Mouse (Mus musculus) lung, embryonic 16.5 days (tissue): ENCODE data around the gene Dcx. TPM values are rescaled to one million over a fixed set of nuclear protein-coding genes. Genes with fewer than 3 reads are reported as not detected.

Experiments
- ATAC-seq: fragments of 200-750 bp; cut with Nextera tagmentation; 2 replicates; pipeline ENCODE4 v1.8.0; 2017; ENCODE audit warnings: low read depth, mild to moderate bottlenecking, moderate library complexity
- H3K27ac ChIP-seq: fragments of 300-500 bp; sonication (generic); 2 replicates; pipeline ENCODE4 v1.5.1; 2014; ENCODE audit warnings: mild to moderate bottlenecking, control low read depth, low read length
- H3K27me3 ChIP-seq: fragments of 300-500 bp; sonication (generic); 2 replicates; pipeline ENCODE4 v1.6.1; 2014; ENCODE audit warnings: low read depth, low read length, mixed read lengths; ENCODE audit not compliant: control insufficient read depth, insufficient read depth
- H3K36me3 ChIP-seq: fragments of 300-500 bp; sonication (generic); 2 replicates; pipeline ENCODE4 v1.6.1; 2014; ENCODE audit warnings: low read length; ENCODE audit not compliant: control insufficient read depth, insufficient read depth
- H3K4me1 ChIP-seq: fragments of 300-500 bp; sonication (generic); replicated peaks from 2 replicates; pipeline ENCODE4 v1.6.1; 2014; ENCODE audit warnings: low read length, mixed read lengths; ENCODE audit not compliant: control insufficient read depth, insufficient read depth
- H3K4me2 ChIP-seq: fragments of 300-500 bp; sonication (generic); 2 replicates; pipeline ENCODE4 v1.6.1; 2014; ENCODE audit warnings: low read depth, low read length, control low read depth
- H3K4me3 ChIP-seq: fragments of 300-500 bp; sonication (generic); 2 replicates; pipeline ENCODE4 v1.5.1; 2014; ENCODE audit warnings: mild to moderate bottlenecking, low read length, control low read depth
- H3K9ac ChIP-seq: fragments of 300-500 bp; sonication (generic); 2 replicates; pipeline ENCODE4 v1.6.1; 2014; ENCODE audit warnings: low read length, control low read depth
- H3K9me3 ChIP-seq: fragments of 300-500 bp; sonication (generic); 2 replicates; pipeline ENCODE4 v1.6.1; 2016; ENCODE audit warnings: low read length; ENCODE audit not compliant: control insufficient read depth
- WGBS: fragments of 180-500 bp; shearing (Covaris S2); extraction: QIAGEN DNeasy Blood & Tissue Kit; methylation state at CpG from one replicate; pipeline ENCODE4 v1.1.7; 2014; 5-methylcytosine and 5-hydroxymethylcytosine counted together
- polyA plus RNA-seq: library from polyadenylated mRNA; unstranded; fragments of >200 nt; fragmentation: Nextera tagmentation; extraction: Ambion mirVana; gene quantifications from 2 replicates; pipeline ENCODE4 v1.2.1, GENCODE M21; 2015

Dcx gene
- polyA plus RNA-seq, result 1.3 and 1.7 TPM in 2 replicates

DNA sequence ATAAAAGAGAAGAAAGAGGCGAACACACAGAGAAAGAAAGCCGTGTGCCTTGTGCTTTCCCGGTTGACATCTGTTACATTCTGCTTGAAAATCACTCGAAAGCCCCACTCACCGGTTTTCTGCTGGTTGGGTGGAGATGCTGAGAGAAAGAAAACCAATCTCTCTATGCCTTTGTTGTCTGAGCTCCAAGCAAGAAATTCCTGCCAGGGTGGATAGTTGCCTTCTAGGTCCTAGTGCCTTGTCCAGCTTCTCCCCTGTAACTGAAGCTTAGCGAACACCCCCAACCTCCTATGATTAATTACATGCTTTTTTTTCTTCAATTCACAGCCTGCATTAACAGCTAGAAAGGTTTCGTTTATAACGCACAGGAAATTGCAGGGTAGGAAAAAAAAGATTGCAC is at the start of gene Dcx:
Gene Dcx, minus strand, starts transcription at position 354 of the 400 bp plus-strand sequence.
- Histone ChIP-seq H3K4me2 (no peak within 1 kb of the TSS), H3K4me1 (no peaks in the 10 kb centered on the region), H3K36me3 (no peaks in the 10 kb centered on the region), H3K9ac (no peak within 1 kb of the TSS), H3K4me3 (no peak within 1 kb of the TSS), H3K27ac (no peak within 1 kb of the TSS), H3K9me3 (no peaks in the 10 kb centered on the region), H3K27me3 (no peaks in the 10 kb centered on the region)
- ATAC-seq, result no peak
- WGBS, result 36% methylated on average over 8 of the region's 8 CpGs

DNA sequence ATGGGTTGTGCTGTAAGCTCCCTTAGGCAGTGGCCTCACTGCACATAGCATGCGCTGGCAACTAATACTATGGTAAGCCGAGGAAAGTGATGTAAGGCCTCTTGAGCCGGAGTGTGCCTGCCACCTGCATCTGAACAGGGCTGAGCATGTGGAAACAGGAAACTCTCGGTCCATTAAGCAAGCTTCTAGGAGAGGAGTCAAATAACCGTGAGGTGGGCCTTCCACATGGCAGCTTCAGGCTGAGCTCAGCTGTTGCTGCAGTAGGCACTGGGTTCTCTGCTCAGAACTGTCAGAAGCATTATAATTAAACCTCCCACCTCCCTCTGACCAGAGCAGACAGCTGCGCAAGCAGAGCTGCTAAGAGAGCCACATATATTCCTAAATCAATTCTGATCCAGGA is 33.1 kb upstream of the Dcx start:
- Histone ChIP-seq H3K9me3 (no peaks in the 10 kb centered on the region), H3K9ac (no peak overlapping the region), H3K4me3 (no peak overlapping the region), H3K4me1 (no peaks in the 10 kb centered on the region), H3K27ac (no peak overlapping the region), H3K36me3 (no peaks in the 10 kb centered on the region), H3K27me3 (no peaks in the 10 kb centered on the region), H3K4me2 (no peak overlapping the region)
- 51% methylated on average over 6 of the region's 6 CpGs for WGBS
- ATAC-seq, result no peak

DNA sequence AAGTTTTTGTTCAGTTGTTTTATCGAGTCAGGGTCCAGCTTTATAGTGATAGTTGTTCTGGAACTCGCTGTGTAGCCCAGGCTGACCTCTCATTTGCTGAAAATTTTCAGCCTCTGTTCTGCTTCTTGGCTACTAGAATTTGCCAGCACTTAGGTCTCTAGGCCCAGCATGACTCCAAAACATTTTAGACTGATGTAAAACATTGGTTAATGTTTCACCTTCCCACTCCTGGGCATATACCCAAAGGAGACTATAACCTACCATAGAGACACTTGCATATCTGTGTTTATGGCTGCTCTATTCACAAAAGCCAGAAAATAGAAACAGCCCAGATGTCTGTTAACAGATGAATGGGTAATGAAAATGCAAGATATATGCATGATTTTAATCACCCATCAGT is 560 bp upstream of the Dcx start:
- H3K27me3 ChIP-seq, result no peaks in the 10 kb centered on the region
- H3K4me3 ChIP-seq, result no peak overlapping the region
- H3K9me3 ChIP-seq, result no peaks in the 10 kb centered on the region
- H3K27ac ChIP-seq, result no peak overlapping the region
- no peak for ATAC-seq
- H3K4me2 ChIP-seq, result no peak overlapping the region
- no peaks in the 10 kb centered on the region for H3K4me1 ChIP-seq
- WGBS, result 46% methylated on average over 2 of the region's 2 CpGs
- no peaks in the 10 kb centered on the region for H3K36me3 ChIP-seq
- H3K9ac ChIP-seq, result no peak overlapping the region

DNA sequence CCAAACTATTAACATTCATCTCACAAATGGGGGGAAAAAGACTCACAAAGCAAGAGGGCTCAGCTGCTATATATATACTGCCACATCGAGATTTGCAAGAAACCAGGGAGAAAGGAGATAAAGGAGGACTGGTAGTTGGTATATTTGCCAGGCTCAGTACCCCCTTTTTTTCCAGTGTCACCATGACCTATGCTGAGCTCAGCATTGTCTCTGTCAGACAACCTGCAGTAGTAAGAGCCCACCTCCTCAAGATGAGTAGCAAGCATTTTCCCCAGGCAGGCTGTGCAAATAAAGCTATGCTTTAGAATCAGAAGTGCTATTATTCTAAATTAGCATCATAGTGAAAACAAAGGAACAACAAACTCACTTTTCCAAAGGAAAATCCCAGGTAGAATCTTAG is 581 bp downstream of the Dcx start:
- Histone ChIP-seq H3K27ac (no peak overlapping the region), H3K4me1 (no peaks in the 10 kb centered on the region), H3K27me3 (no peaks in the 10 kb centered on the region), H3K4me3 (no peak overlapping the region), H3K36me3 (no peaks in the 10 kb centered on the region), H3K9ac (no peak overlapping the region), H3K9me3 (no peaks in the 10 kb centered on the region), H3K4me2 (no peak overlapping the region)
- ATAC-seq, result no peak
- 23% methylated on average over 1 of the region's 1 CpGs for WGBS

DNA sequence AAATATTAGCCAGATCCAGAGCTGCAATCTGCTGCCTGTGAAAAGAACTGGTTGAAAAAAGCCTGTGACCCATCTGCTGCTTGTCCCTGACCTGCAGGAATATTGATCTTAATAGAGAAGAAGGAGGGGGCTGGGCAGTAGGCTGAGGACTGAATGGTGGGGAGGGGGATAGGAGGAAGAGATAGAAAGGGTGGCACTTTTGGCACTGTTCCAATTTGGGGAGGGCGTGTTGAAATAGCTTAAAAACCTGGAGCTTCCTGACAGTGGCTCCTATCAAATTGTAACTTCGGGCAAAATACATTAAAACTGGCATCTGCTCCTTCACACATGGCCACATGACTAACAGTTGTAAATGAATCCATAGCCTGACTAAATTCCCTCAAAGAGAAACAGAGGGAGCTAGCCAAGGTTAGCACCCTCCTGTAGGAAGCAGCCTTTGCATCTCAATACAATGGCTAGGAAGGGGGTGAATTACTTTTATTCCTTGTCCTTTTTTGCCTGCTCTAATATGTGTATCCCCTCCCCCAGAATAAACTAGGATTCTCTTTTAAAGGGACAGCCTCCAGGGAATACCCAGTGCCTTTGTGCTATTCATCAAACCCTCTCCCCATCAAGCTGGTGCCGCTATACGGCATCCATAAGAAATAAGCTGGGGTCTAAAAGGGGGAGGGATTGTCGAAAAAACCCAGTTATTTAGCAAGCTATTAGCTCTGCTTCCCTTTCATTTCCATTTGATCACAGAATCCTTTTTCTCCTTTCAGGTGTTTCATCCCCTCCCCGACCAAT is 1.5 kb downstream of the Dcx start:
- Histone ChIP-seq H3K27me3 (no peaks in the 10 kb centered on the region), H3K9me3 (no peaks in the 10 kb centered on the region), H3K4me1 (no peaks in the 10 kb centered on the region), H3K4me2 (no peak overlapping the region), H3K4me3 (no peak overlapping the region), H3K27ac (no peak overlapping the region), H3K36me3 (no peaks in the 10 kb centered on the region), H3K9ac (no peak overlapping the region)
- 55% methylated on average over 6 of the region's 6 CpGs for WGBS
- no peak for ATAC-seq

DNA sequence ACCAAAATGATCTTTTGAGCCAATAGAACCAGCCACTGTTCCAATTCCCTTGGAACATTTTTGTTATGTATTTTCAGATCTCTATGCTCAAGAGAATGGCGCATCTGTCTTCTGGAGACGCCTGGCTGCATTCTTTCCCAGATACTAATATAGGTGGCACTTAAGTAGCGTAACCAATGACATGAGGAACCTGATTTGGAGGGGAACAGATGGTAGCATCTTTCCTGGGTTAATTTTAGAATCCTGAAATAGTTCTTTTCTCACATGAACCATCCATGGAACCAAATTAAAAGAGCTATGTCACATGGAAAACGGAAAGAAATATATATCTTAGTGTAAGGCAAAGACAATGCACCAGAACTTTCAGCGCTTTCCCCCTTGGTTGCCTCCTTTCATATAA is 11.0 kb downstream of the Dcx start:
- H3K4me3 ChIP-seq, result no peak overlapping the region
- no peak overlapping the region for H3K27ac ChIP-seq
- no peaks in the 10 kb centered on the region for H3K27me3 ChIP-seq
- no peaks in the 10 kb centered on the region for H3K36me3 ChIP-seq
- no peaks in the 10 kb centered on the region for H3K9me3 ChIP-seq
- no peak overlapping the region for H3K4me2 ChIP-seq
- no peaks in the 10 kb centered on the region for H3K4me1 ChIP-seq
- WGBS, result 80% methylated on average over 5 of the region's 5 CpGs
- no peak for ATAC-seq
- H3K9ac ChIP-seq, result no peak overlapping the region

DNA sequence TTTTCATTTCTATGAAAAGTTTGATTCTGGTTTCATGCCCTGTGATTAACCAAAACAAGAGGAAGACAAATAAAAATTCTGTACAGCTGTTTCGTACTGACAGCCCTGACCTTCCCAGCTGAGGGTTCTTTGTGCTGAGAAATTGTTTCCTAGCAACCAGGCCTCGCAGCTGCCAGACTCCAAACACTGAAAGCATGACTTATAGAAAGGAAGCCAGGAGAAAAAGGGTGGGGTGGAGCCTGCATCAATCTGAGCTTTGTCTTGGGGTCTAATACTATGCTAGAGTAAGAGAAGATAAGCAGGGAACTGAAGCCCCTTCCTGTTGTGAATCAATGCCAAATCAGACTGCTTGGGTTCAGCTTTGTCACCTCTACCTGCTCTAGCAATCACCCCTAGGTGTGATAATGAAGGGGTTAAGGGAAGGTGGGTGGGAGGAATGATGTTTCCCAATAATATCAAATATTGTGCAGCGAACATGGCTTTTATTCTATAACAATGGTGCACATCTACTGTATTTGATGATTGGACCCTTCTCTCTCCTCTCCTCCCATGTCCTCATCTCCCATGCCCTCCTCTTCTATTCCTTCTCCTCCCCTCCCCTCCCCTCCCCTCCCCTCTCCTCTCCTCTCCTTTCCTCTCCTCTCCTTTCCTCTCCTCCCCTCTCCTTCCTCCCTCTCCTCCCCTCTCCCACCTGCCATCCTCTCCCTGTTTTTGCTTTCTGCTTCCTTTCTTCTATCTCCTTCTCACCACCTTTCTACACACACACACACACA is 26.2 kb downstream of the Dcx start:
- Histone ChIP-seq H3K27me3 (no peaks in the 10 kb centered on the region), H3K36me3 (no peaks in the 10 kb centered on the region), H3K4me2 (no peak overlapping the region), H3K27ac (no peak overlapping the region), H3K4me3 (no peak overlapping the region), H3K9me3 (no peaks in the 10 kb centered on the region), H3K4me1 (no peaks in the 10 kb centered on the region), H3K9ac (no peak overlapping the region)
- ATAC-seq, result peak; percentile 49; the same call in 1 of the 2 replicates
- 17% methylated on average over 3 of the region's 3 CpGs for WGBS

DNA sequence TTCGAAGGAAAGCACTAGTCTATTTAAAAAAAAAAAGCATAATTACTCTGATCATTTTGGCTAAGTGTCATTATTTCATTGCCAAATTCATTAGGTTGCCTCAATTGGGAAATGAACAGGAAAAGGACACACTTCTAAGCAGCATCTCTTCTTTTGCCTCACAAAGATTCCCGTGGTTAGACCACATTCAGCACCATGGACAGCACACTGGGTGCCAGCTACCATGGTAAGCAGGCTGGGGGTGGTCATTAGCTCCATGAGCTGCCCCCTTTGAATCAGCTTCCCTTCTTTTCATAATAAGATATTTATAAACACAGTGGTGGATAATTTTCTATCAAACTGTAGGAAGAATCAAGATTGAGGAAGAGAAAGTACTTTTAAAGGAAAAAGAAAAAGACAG is 28.4 kb downstream of the Dcx start:
- Histone ChIP-seq H3K4me1 (no peaks in the 10 kb centered on the region), H3K9ac (no peak overlapping the region), H3K36me3 (no peaks in the 10 kb centered on the region), H3K9me3 (no peaks in the 10 kb centered on the region), H3K4me3 (no peak overlapping the region), H3K4me2 (no peak overlapping the region), H3K27me3 (no peaks in the 10 kb centered on the region), H3K27ac (no peak overlapping the region)
- 29% methylated on average over 2 of the region's 2 CpGs for WGBS
- no peak for ATAC-seq

DNA sequence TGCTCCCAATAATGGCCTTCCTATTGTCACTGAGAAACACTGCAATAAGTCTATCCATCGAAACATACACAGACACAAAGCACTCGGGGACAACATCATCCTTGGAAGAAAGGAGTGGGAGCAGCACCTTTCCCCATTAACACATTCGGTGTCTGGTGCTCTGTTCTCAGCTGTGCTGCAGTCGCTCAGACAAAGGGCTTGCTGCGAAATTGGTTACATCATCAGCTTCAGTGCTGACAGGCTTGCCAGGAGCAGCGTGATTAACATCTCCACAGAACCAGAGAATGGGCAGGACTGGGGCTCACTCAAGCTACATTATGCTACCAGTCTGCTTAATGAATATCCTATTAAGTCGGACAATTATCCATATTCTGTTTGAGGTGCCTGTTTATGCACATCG is 30.8 kb downstream of the Dcx start:
- no peak overlapping the region for H3K4me3 ChIP-seq
- WGBS, result 60% methylated on average over 8 of the region's 8 CpGs
- H3K27ac ChIP-seq, result no peak overlapping the region
- no peaks in the 10 kb centered on the region for H3K9me3 ChIP-seq
- H3K9ac ChIP-seq, result no peak overlapping the region
- no peaks in the 10 kb centered on the region for H3K36me3 ChIP-seq
- no peak overlapping the region for H3K4me2 ChIP-seq
- no peaks in the 10 kb centered on the region for H3K27me3 ChIP-seq
- H3K4me1 ChIP-seq, result no peaks in the 10 kb centered on the region
- ATAC-seq, result no peak
